Mouse (Mus musculus) liver, embryonic 15.5 days (tissue): ENCODE results near the gene Cacna1h. TPM values are rescaled to one million over a fixed set of nuclear protein-coding genes. Genes with fewer than 3 reads are reported as not detected.
A peak's percentile ranks its signal among the peaks of the same experiment; 100 is the strongest.

Source experiments
- ATAC-seq: fragments of 200-750 bp; cut with Nextera tagmentation; 2 replicates; pipeline ENCODE4 v1.8.0; 2017; ENCODE audit warnings: moderate number of reproducible peaks, mild to moderate bottlenecking, moderate library complexity; ENCODE audit not compliant: insufficient read depth
- H3K27ac ChIP-seq: fragments of 300-500 bp; sonication (generic); replicated peaks from 2 replicates; pipeline ENCODE4 v1.5.1; 2015; ENCODE audit warnings: mild to moderate bottlenecking, inconsistent platforms
- H3K27me3 ChIP-seq: fragments of 300-500 bp; sonication (generic); 2 replicates; pipeline ENCODE4 v1.6.1; 2015; ENCODE audit warnings: mild to moderate bottlenecking, inconsistent platforms
- H3K36me3 ChIP-seq: fragments of 300-500 bp; sonication (generic); replicated peaks from 2 replicates; pipeline ENCODE4 v1.6.1; 2015; ENCODE audit warnings: moderate library complexity, mild to moderate bottlenecking, inconsistent platforms
- H3K4me1 ChIP-seq: fragments of 300-500 bp; sonication (generic); replicated peaks from 2 replicates; pipeline ENCODE4 v1.6.1; 2015; ENCODE audit warnings: inconsistent platforms
- H3K4me2 ChIP-seq: fragments of 300-500 bp; sonication (generic); 2 replicates; pipeline ENCODE4 v1.6.1; 2015; ENCODE audit warnings: moderate library complexity, mild to moderate bottlenecking, inconsistent platforms
- H3K4me3 ChIP-seq: fragments of 300-500 bp; sonication (generic); replicated peaks from 2 replicates; pipeline ENCODE4 v1.5.1; 2015; ENCODE audit warnings: mild to moderate bottlenecking, inconsistent platforms
- H3K9ac ChIP-seq: fragments of 300-500 bp; sonication (generic); 2 replicates; pipeline ENCODE4 v1.6.1; 2015; ENCODE audit warnings: moderate library complexity, mild to moderate bottlenecking, inconsistent platforms
- H3K9me3 ChIP-seq: fragments of 300-500 bp; sonication (generic); replicated peaks from 2 replicates; pipeline ENCODE4 v1.6.1; 2016; ENCODE audit warnings: inconsistent platforms
- WGBS: fragments of 180-500 bp; shearing (Covaris S2); methylation state at CpG from one replicate; pipeline ENCODE4 v1.1.7; 2015; ENCODE audit warnings: mixed read lengths; ENCODE audit not compliant: insufficient replicate concordance; 5-methylcytosine and 5-hydroxymethylcytosine counted together
- polyA plus RNA-seq: library from polyadenylated mRNA; unstranded; fragments of >200 nt; fragmentation: Nextera tagmentation; extraction: Ambion mirVana; gene quantifications from 2 replicates; pipeline ENCODE4 v1.2.1, GENCODE M21; 2015

Cacna1h gene
- polyA plus RNA-seq, 1 experiment from 2014 or later = 0.36 TPM

DNA sequence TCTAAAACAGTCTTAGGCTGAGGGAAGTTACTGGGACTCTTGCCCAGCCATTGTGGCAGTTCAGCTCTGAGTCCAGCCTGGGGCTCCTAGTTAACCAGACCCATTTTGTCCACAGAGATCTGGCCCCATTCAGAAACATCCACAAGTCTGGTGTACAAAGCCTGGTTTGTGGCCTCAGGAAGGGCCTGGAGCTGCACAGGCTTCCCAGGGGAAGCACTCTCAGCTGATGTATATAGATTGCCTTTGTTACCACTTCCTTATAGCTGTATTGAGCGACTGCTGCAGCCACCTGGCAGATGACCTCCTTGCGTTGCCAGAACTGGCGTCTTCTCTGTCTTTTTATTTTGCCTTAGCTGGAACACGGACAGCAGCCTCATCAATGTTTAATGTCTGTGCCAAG, 11.5 kb upstream of the Cacna1h start:
- Histone ChIP-seq H3K9me3 (no peaks in the 10 kb centered on the region), H3K9ac (no peak overlapping the region), H3K4me3 (no peak overlapping the region), H3K27ac (no peak overlapping the region), H3K36me3 (no peaks in the 10 kb centered on the region), H3K27me3 (0 out of 2 replicates have a peak, but pooled peaks cover 3% of the 10 kb centered on the region), H3K4me2 (no peak overlapping the region), H3K4me1 (no peaks in the 10 kb centered on the region)
- 24% methylated on average over 4 of the region's 4 CpGs for WGBS
- no peak for ATAC-seq

DNA sequence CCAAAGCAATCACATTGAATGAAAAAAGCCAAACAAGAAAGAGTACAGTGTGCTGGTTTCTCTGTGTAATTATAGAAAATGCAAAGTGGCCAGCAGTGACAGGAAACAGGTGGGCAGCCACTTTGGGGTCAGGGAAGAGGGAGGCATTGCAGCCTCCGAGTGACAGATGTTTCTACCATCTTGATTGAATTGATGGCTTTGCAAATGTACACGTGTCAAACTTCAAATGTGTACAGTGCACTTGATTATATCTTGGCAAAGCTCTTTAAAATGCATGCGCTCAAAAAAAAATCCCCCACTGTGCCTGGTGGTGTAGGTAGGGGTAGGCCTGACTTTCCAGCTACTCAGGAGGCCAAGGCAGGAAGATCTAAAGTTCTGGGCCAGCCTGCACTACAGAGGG, 9.3 kb upstream of the Cacna1h start:
- ATAC-seq = no peak
- 43% methylated on average over 3 of the region's 3 CpGs for WGBS
- no peak overlapping the region for H3K4me3 ChIP-seq
- H3K27ac ChIP-seq = no peak overlapping the region
- H3K4me1 ChIP-seq = no peaks in the 10 kb centered on the region
- H3K9me3 ChIP-seq = no peaks in the 10 kb centered on the region
- H3K27me3 ChIP-seq = peaks cover 3% of the 10 kb centered on the region; the same call in 1 of the 2 replicates
- H3K36me3 ChIP-seq = no peaks in the 10 kb centered on the region
- H3K4me2 ChIP-seq = no peak overlapping the region
- H3K9ac ChIP-seq = no peak overlapping the region

DNA sequence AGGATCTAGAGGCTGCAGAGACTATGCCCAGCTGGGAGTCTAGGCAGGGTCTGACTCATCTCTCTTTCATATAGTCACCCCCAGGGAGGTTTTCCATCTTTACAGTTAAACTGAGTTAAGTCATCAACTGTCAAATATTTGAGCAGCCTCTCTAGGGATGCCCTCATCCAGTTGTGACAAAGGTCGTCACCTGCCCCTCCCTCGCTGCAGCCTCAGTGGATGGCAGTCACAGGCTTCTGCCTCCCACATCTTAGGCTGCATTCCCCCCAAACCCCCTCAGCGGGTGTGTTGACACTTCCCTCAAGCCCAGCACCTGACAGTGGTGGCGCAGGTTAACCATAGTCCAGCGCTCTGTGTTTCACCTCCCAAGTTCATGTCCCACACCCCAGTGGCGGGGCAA, 7.8 kb upstream of the Cacna1h start:
- Histone ChIP-seq H3K9ac (no peak overlapping the region), H3K4me3 (no peak overlapping the region), H3K27me3 (no peaks in the 10 kb centered on the region; the same call in 1 of the 2 replicates), H3K4me2 (no peak overlapping the region), H3K36me3 (no peaks in the 10 kb centered on the region), H3K4me1 (no peaks in the 10 kb centered on the region), H3K9me3 (no peaks in the 10 kb centered on the region), H3K27ac (no peak overlapping the region)
- WGBS = 47% methylated on average over 6 of the region's 6 CpGs
- peak; percentile 64 for ATAC-seq

DNA sequence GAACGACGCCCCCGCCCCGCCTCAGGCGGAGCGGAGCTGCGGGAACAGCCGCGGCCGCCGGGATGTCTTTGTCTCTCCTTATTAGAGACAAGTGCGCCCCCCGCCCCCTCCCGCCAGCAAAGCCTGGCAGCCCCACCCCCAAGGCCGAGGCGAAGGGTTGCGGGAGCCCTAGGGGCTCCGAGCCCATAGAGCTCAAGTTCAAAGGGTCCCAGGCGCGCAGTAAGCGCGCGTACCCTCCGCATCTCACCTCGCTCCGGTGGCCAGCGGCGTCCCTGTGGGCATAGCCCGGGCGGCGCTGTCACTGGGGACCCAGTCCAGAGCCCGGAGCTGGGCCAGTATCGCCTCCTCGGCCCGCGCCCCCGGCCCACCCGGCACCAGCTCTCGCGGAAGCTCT, 363 bp downstream of the Cacna1h start:
- 3% methylated on average over 40 of the region's 40 CpGs for WGBS
- peaks cover 73% of the 10 kb centered on the region for H3K27me3 ChIP-seq

DNA sequence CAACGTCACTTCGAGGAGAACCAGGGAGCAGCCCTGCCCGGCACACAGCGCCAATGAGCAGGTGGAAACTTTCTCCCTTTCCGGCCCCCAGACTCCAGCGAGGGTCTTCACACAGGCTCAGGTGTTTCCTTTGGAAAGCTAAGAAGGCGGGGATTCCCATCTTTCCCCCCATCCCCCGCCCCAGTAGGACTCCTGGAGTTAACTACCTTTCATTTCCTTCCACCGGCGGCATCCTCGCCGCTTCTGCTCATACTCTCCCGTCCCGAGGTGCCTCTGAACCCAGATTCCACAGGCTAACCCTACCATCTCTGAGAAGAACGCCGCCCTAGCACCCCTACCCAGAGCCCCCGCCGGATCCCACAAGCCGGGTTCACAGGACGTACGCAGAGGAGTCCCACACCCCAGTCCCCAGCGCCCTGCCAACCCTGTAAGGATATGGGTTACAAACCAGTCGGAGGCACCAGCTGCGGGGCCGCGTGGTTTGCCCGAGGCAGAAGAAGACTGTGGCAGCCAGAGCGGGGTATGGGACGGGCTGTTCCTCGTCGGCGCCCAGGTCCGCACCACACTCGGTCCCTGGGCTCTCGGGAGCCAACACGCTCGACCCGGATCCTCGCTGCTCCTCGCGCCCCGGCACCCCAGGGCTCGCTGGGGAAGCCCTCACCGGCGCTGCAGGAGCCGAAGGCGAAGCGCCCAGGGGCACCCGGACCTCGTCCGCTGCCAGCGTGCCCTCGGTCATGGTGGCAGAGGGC, 976 bp downstream of the Cacna1h start:
- 2% methylated on average over 53 of the region's 53 CpGs for WGBS
- H3K36me3 ChIP-seq = no peaks in the 10 kb centered on the region
- no peak for ATAC-seq
- peaks cover 73% of the 10 kb centered on the region for H3K27me3 ChIP-seq
- H3K9me3 ChIP-seq = no peaks in the 10 kb centered on the region
- H3K4me1 ChIP-seq = 0 out of 2 replicates have a peak, but pooled peaks cover 5% of the 10 kb centered on the region
- peak overlapping the region; percentile 69 for H3K4me2 ChIP-seq
- H3K27ac ChIP-seq = no peak overlapping the region
- peak overlapping the region; percentile 51 for H3K4me3 ChIP-seq
- no peak overlapping the region for H3K9ac ChIP-seq

More for the DNA sequence above, 363 bp downstream of the Cacna1h start:
- 0 out of 2 replicates have a peak overlapping the region, but pooled peaks have one; percentile 8 for H3K9ac ChIP-seq
- H3K27ac ChIP-seq = no peak overlapping the region
- H3K4me1 ChIP-seq = 0 out of 2 replicates have a peak, but pooled peaks cover 5% of the 10 kb centered on the region
- H3K36me3 ChIP-seq = no peaks in the 10 kb centered on the region
- no peaks in the 10 kb centered on the region for H3K9me3 ChIP-seq
- peak overlapping the region; percentile 69 for H3K4me2 ChIP-seq
- ATAC-seq = no peak
- peak overlapping the region; percentile 51 for H3K4me3 ChIP-seq

DNA sequence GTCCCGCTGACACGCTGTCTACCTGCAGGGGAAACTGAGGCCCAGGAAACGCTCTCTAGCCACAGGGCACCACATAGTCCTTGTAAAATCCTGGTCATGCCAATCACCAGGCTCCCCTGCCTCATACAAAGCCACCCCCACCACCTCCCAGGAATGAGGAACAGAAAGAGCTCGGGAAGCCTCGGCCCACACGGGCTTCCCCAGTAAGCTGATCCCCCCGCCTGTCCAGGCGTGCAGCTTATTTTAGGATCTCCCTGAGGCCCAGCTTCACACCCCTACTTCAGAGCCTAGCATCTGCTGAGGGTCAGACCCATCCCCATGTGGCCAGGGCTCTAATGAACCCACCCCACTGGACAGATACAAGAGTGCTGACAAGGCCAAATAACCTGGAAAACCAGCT, 3.0 kb downstream of the Cacna1h start:
- no peak overlapping the region for H3K9ac ChIP-seq
- no peak overlapping the region for H3K27ac ChIP-seq
- 40% methylated on average over 8 of the region's 8 CpGs for WGBS
- ATAC-seq = no peak
- H3K4me3 ChIP-seq = no peak overlapping the region
- H3K4me2 ChIP-seq = no peak overlapping the region
- H3K27me3 ChIP-seq = peaks cover 67% of the 10 kb centered on the region
- H3K9me3 ChIP-seq = no peaks in the 10 kb centered on the region
- 0 out of 2 replicates have a peak, but pooled peaks cover 13% of the 10 kb centered on the region for H3K4me1 ChIP-seq
- no peaks in the 10 kb centered on the region for H3K36me3 ChIP-seq

DNA sequence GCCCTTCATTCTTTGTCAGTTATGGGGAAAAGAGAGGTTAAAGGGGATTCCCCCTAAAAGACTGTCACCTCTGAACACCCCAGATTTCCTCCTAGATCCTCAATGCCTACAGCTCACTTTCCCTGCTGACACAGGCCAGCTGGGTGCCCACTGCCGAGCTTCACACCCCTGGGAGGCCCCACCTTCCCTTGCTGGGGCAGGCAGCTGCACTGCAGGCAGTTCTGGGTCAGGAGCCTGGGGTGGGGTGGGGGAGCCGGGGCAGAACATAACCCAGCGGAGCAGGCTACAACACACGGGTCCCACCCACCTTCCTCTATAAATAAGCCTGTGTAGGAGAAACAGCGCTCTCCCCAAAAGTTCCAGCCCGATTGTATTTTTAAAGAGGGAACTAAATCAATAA, 3.7 kb downstream of the Cacna1h start:
- Histone ChIP-seq H3K36me3 (no peaks in the 10 kb centered on the region), H3K27me3 (peaks cover 60% of the 10 kb centered on the region), H3K27ac (no peak overlapping the region), H3K9ac (no peak overlapping the region), H3K4me3 (no peak overlapping the region), H3K4me2 (no peak overlapping the region), H3K4me1 (0 out of 2 replicates have a peak, but pooled peaks cover 13% of the 10 kb centered on the region), H3K9me3 (no peaks in the 10 kb centered on the region)
- WGBS = 42% methylated on average over 6 of the region's 6 CpGs
- no peak for ATAC-seq

DNA sequence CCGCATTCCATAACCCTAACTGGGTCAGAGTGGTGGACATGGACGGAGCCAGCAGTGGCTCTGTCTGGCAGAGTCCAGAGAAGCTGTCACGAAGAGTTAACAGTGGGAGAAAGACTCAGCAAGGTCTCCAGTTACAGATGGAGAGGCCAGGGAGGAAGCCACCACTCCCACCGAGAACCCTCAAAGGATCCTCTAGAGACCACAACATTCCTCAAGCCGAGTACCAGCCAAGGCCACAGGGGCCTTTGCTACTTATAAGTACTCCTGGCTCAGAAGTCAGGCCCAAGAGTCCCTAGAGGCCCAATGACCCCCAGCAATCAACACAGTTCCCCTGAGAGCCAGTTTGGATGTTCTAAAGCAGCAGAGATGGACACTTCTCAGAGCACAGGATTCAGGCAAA, 4.3 kb downstream of the Cacna1h start:
- H3K4me1 ChIP-seq = 0 out of 2 replicates have a peak, but pooled peaks cover 13% of the 10 kb centered on the region
- H3K27me3 ChIP-seq = peaks cover 54% of the 10 kb centered on the region
- WGBS = 36% methylated on average over 5 of the region's 5 CpGs

DNA sequence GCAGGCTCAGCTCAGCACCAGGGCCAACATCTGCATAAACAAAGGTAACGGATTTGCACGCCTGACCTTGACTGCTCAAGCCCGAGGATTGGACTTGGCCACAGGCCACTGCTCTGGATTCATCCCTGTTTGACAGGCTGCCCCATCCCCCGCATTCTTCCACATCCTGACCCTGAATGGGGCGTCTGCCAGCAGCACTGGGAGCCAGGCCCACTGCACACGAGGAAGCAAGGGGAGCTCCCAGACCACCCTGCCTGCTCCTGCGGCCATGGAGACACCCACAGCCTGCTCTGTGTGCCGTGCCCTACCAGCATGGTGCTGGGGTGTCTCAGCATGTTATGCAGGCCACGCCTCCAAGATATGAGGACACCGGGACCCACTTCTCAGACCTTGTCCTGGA, 6.1 kb downstream of the Cacna1h start:
- Histone ChIP-seq H3K27me3 (peaks cover 36% of the 10 kb centered on the region), H3K36me3 (no peaks in the 10 kb centered on the region), H3K27ac (no peak overlapping the region), H3K4me3 (no peak overlapping the region), H3K9ac (no peak overlapping the region), H3K4me1 (0 out of 2 replicates have a peak, but pooled peaks cover 9% of the 10 kb centered on the region), H3K4me2 (no peak overlapping the region), H3K9me3 (no peaks in the 10 kb centered on the region)
- ATAC-seq = no peak
- WGBS = 40% methylated on average over 10 of the region's 10 CpGs

More for the DNA sequence above, 4.3 kb downstream of the Cacna1h start:
- Histone ChIP-seq H3K4me2 (no peak overlapping the region), H3K9me3 (no peaks in the 10 kb centered on the region), H3K9ac (no peak overlapping the region), H3K27ac (no peak overlapping the region), H3K4me3 (no peak overlapping the region), H3K36me3 (no peaks in the 10 kb centered on the region)
- ATAC-seq = no peak

DNA sequence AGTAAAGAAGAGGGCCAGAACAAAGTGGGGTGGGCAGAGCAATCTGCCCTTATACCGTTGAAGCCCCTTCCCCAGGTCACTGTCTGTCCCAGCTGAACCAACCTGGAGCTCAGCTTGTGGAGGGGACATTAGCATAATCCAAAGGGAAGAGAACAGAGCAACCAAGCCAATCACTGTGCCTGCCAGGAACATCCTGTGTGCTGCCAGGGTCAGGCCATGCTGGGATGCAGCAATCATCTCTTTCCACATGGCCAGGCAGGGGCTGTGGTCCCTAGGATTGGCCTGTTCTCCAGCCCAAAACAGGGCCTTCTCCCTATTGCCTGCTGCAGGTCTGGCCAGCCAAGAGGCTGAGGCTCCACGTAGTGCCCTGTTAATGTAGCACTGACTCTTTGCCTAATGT, 7.6 kb downstream of the Cacna1h start:
- WGBS = 41% methylated on average over 2 of the region's 2 CpGs
- no peak overlapping the region for H3K27ac ChIP-seq
- no peak for ATAC-seq
- H3K9ac ChIP-seq = no peak overlapping the region
- H3K4me1 ChIP-seq = 0 out of 2 replicates have a peak, but pooled peaks cover 9% of the 10 kb centered on the region
- no peaks in the 10 kb centered on the region for H3K9me3 ChIP-seq
- H3K27me3 ChIP-seq = peaks cover 21% of the 10 kb centered on the region
- H3K4me2 ChIP-seq = no peak overlapping the region
- no peak overlapping the region for H3K4me3 ChIP-seq
- H3K36me3 ChIP-seq = no peaks in the 10 kb centered on the region

DNA sequence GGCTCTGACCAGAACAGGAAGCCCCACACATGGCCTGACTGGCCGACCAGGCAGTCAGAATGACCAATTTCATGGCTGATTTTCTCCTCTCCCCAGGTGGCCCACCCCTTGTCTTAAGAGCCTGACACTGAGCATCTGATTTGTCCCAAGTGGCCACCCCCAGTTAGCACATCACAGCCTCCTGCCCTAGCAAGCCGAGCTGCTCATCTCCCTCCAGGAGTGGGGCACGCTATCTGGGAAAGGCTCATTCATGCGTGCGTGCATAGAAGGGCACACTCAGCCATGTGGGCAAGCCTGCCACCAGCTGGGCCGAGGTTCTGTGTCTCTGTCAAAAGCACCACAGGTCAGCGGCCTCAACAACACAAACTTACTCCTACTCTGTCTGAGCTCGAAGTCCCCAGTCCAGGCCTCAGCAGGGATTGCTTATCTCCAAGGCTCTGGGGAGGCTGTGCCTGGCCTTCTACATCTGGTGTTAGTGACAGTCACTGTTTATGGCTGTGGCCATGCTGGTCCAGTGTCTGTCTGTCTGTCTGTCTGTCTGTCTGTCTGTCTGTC, 9.0 kb downstream of the Cacna1h start:
- H3K4me3 ChIP-seq = no peak overlapping the region
- H3K4me1 ChIP-seq = 0 out of 2 replicates have a peak, but pooled peaks cover 9% of the 10 kb centered on the region
- no peak overlapping the region for H3K9ac ChIP-seq
- no peaks in the 10 kb centered on the region for H3K9me3 ChIP-seq
- no peak overlapping the region for H3K27ac ChIP-seq
- H3K4me2 ChIP-seq = no peak overlapping the region
- 52% methylated on average over 8 of the region's 8 CpGs for whole genome bisulfite sequencing
- H3K36me3 ChIP-seq = no peaks in the 10 kb centered on the region
- H3K27me3 ChIP-seq = peaks cover 7% of the 10 kb centered on the region
- no peak for ATAC-seq
